ENCODE assay signal across 33 mouse cellular contexts in the genomic region with DNA sequence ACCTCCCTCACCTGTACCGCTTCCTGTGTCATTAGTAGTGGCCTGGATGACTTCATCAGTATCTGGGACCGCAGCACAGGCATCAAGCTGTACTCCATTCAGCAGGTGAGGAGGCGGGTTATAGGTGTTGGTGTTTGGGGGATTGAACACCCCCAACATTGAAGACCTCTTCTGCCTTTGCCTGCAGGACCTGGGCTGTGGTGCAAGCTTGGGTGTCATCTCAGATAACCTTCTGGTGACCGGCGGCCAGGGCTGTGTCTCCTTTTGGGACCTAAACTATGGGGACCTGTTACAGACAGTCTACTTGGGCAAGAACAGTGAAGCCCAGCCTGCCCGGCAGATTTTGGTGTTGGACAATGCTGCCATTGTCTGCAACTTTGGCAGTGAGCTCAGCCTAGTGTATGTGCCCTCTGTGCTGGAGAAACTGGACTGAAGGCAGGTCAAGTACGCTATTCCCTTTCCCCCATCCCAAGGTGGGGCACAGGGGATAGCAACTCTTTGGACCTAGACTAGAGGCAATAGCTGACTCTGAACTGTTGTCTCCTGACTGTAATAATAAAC. TPM values are rescaled to one million over a fixed set of nuclear protein-coding genes. Genes with fewer than 3 reads are reported as not detected.
DNase-seq lines count a peak whose midpoint lies in the region; ATAC-seq and TF ChIP-seq lines count a peak whose summit lies in the region.
"Had no signal": no experiment of that assay in that cellular context is flagged by ENCODE, and none has a peak within 500 bp of the region (broad histone marks: within the 10 kb centered on the region; RNA-seq: fewer than 3 reads in every experiment).

No protein-coding gene starts in this region.

- DNase-seq in layer of hippocampus, adult 2 months (ENCODE audit: low spot score in 2 of 2): no peak
- no peak for DNase-seq in layer of hippocampus, adult 9-10 months (ENCODE audit: low spot score)
- peak; percentile 51 for DNase-seq in Muller cell, postnatal 12 days (ENCODE audit: inconsistent ontology term)
- peak; percentile 15 for DNase-seq in brain, embryonic 14.5 days (ENCODE audit: low read depth)
- DNase-seq in thymus, adult 2 months: no peak
- no peak for DNase-seq in adrenal gland, adult 8-10 months
- DNase-seq: adrenal gland, postnatal 14 days; cerebellum, adult 11 months; cerebellum, adult 2 months; cerebellum, adult 9-11 months; cerebellum, postnatal 25 days; embryo, embryonic 11 days; gastrocnemius, postnatal 10 days; heart, adult 18-20 months; heart, postnatal 14 days; heart, postnatal 4 days had no signal

- peak overlapping the region; percentile 55; the same call in 1 of the 2 replicates for H3K27ac ChIP-seq in layer of hippocampus, adult 2 months
- no peak overlapping the region for H3K27ac ChIP-seq in liver, embryonic 12.5 days
- no peak overlapping the region for H3K27ac ChIP-seq in thymus, adult 2 months (ENCODE audit: control insufficient read depth, insufficient read depth, low read length)
- H3K27ac ChIP-seq: embryonic facial prominence, embryonic 10.5 days; embryonic facial prominence, embryonic 13.5 days; forebrain, embryonic 10.5 days; forebrain, embryonic 13.5 days; heart, embryonic 13.5 days; hindbrain, embryonic 14.5 days; hindbrain, postnatal 0 days had no signal

- no peak for TF ChIP-seq CTCF in layer of hippocampus, adult 2 months (conservative IDR thresholded peaks at IDR 0.05)
- no peak for TF ChIP-seq CTCF in brain, embryonic 14.5 days (IDR thresholded peaks at IDR 0.05; ENCODE audit: borderline replicate concordance, extremely low read depth, insufficient read depth, insufficient read length)
- no peak for TF ChIP-seq CTCF in thymus, adult 2 months (IDR thresholded peaks at IDR 0.05; ENCODE audit: borderline replicate concordance, control insufficient read depth, extremely low read depth, insufficient read depth, low read length, poor library complexity)

- H3K9ac ChIP-seq in liver, embryonic 12.5 days: no peak overlapping the region
- H3K9ac ChIP-seq: embryonic facial prominence, embryonic 13.5 days; forebrain, embryonic 13.5 days; heart, embryonic 13.5 days; hindbrain, embryonic 14.5 days had no signal

- peaks cover 98% of the 10 kb centered on the region for H3K36me3 ChIP-seq in liver, embryonic 12.5 days
- H3K36me3 ChIP-seq in thymus, adult 2 months (ENCODE audit: control insufficient read depth, insufficient read depth, low read length): peaks cover 53% of the 10 kb centered on the region

- H3K27me3 ChIP-seq in liver, embryonic 12.5 days (replicated peaks): no peaks in the 10 kb centered on the region
- H3K27me3 ChIP-seq in thymus, adult 2 months (ENCODE audit: control insufficient read depth, insufficient read depth, low read length): no peaks in the 10 kb centered on the region
- H3K27me3 ChIP-seq: embryonic facial prominence, embryonic 13.5 days; forebrain, embryonic 13.5 days; Patski had no signal

- no peak overlapping the region for H3K4me2 ChIP-seq in liver, embryonic 12.5 days
- H3K4me2 ChIP-seq: embryonic facial prominence, embryonic 13.5 days; forebrain, embryonic 13.5 days; heart, embryonic 13.5 days; hindbrain, embryonic 14.5 days had no signal

- WGBS in liver, embryonic 12.5 days (ENCODE audit: insufficient replicate concordance): 87% methylated on average over 7 of the region's 7 CpGs
- WGBS in thymus, adult 2 months: 96% methylated on average over 7 of the region's 7 CpGs

- H3K4me1 ChIP-seq in liver, embryonic 12.5 days: peaks cover 11% of the 10 kb centered on the region; the same call in 1 of the 2 replicates
- no peaks in the 10 kb centered on the region for H3K4me1 ChIP-seq in thymus, adult 2 months (replicated peaks; ENCODE audit: control insufficient read depth, insufficient read depth, low read length)
- H3K4me1 ChIP-seq: embryonic facial prominence, embryonic 13.5 days; forebrain, embryonic 13.5 days had no signal

- no peaks in the 10 kb centered on the region for H3K9me3 ChIP-seq in liver, embryonic 12.5 days (replicated peaks)
- H3K9me3 ChIP-seq: embryonic facial prominence, embryonic 10.5 days; embryonic facial prominence, embryonic 13.5 days; forebrain, embryonic 10.5 days; forebrain, embryonic 13.5 days; heart, embryonic 13.5 days had no signal

- H3K4me3 ChIP-seq in layer of hippocampus, adult 2 months: no peak overlapping the region
- H3K4me3 ChIP-seq in liver, embryonic 12.5 days: no peak overlapping the region
- no peak overlapping the region for H3K4me3 ChIP-seq in thymus, adult 2 months (ENCODE audit: control insufficient read depth, insufficient read depth, low read length)
- H3K4me3 ChIP-seq: embryonic facial prominence, embryonic 10.5 days; embryonic facial prominence, embryonic 13.5 days; erythroblast, embryonic 14.5 days; forebrain, embryonic 10.5 days; forebrain, embryonic 13.5 days; heart, embryonic 13.5 days had no signal

- no peak for TF ChIP-seq POLR2A in brain, embryonic 14.5 days (IDR thresholded peaks at IDR 0.05; ENCODE audit: borderline replicate concordance, extremely low read depth, insufficient read depth, insufficient read length, poor library complexity, severe bottlenecking)
- TF ChIP-seq POLR2A in thymus, adult 2 months (IDR thresholded peaks at IDR 0.05; ENCODE audit: control insufficient read depth, extremely low read depth, insufficient read depth, low read length, poor library complexity): no peak

- ATAC-seq in liver, embryonic 12.5 days: no peak
- ATAC-seq: CD4-positive, CD25-positive, alpha-beta regulatory T cell, adult 4 months; forebrain, embryonic 13.5 days; forebrain, embryonic 16.5 days; hindbrain, postnatal 0 days; inflammation-experienced regulatory T-cells, adult 6 months; intestine, embryonic 16.5 days; Patski had no signal

RNA-seq across cellular contexts. Expression of gene Ptpn23, which starts 23.6 kb away (rescaled TPM):
- total RNA-seq in layer of hippocampus, adult 2 months (2021): 10 to 100 TPM; 57.2 to 57.8 TPM
- 31.2 and 73.7 TPM in 2 replicates for polyA plus RNA-seq in brain, embryonic 14.5 days (2012; rRNA removed)
- 5.9 and 7.4 TPM in 2 replicates for polyA plus RNA-seq in liver, embryonic 12.5 days (2016; fragmentation: Nextera tagmentation; extraction: Ambion mirVana)
- 46.4 and 59.4 TPM in 2 replicates for polyA plus RNA-seq in thymus, adult 2 months (2012; rRNA removed)
- total RNA-seq in adrenal gland, adult 8-10 months (2022): 10 to 100 TPM; 64.0 to 83.9 (median 70.9) TPM

RNA-seq across cellular contexts. Expression of gene Ngp, which starts 35.1 kb away (rescaled TPM):
- total RNA-seq in layer of hippocampus, adult 2 months (2021): not detected
- polyA plus RNA-seq in brain, embryonic 14.5 days (2012; rRNA removed): 0.45 and 1.1 TPM in 2 replicates
- 38.3 and 43.4 TPM in 2 replicates for polyA plus RNA-seq in liver, embryonic 12.5 days (2016; fragmentation: Nextera tagmentation; extraction: Ambion mirVana)
- polyA plus RNA-seq in thymus, adult 2 months (2012; rRNA removed): 10.6 and 19.4 TPM in 2 replicates
- total RNA-seq in adrenal gland, adult 8-10 months (2022): not detected
- total RNA-seq: adrenal gland, adult 18-20 months; gastrocnemius, adult 18-20 months; heart, adult 18-20 months; MEL had no signal
- polyA plus RNA-seq: CD4-positive, CD25-positive, alpha-beta regulatory T cell, adult 4 months; embryonic facial prominence, embryonic 10.5 days; forebrain, embryonic 10.5 days; Patski had no signal

RNA-seq across cellular contexts. Expression of gene Scap, which starts 51.4 kb away (rescaled TPM):
- total RNA-seq in layer of hippocampus, adult 2 months (2021): 10 to 100 TPM; 93.4 to 95.0 TPM
- 24.9 and 53.4 TPM in 2 replicates for polyA plus RNA-seq in brain, embryonic 14.5 days (2012; rRNA removed)
- 28.6 and 28.7 TPM in 2 replicates for polyA plus RNA-seq in liver, embryonic 12.5 days (2016; fragmentation: Nextera tagmentation; extraction: Ambion mirVana)
- polyA plus RNA-seq in thymus, adult 2 months (2012; rRNA removed): 67.0 and 87.1 TPM in 2 replicates
- 100 to 1,000 TPM; 110 to 118 (median 116) TPM for total RNA-seq in adrenal gland, adult 8-10 months (2022)

Comparison
In these comparisons a context has a peak if more than half of its experiments do, and no peak if none do; other contexts are left out.
1. DNase-seq: peak in Muller cell, postnatal 12 days (single experiment) and brain, embryonic 14.5 days (single experiment); none in layer of hippocampus, adult 2 months (0 of 2), layer of hippocampus, adult 9-10 months (single experiment), thymus, adult 2 months (single experiment) and adrenal gland, adult 8-10 months (single experiment).